Mouse (Mus musculus) midbrain, embryonic 12.5 days (tissue): ENCODE measurements around the gene Cenpm. TPM values are rescaled to one million over a fixed set of nuclear protein-coding genes. Genes with fewer than 3 reads are reported as not detected.

Experiments used
- ATAC-seq: fragments of 200-750 bp; cut with Nextera tagmentation; 2 replicates; pipeline ENCODE4 v1.8.0; 2017; ENCODE audit warnings: low read depth, moderate TSS enrichment, moderate library complexity; ENCODE audit not compliant: low FRiP score
- H3K27ac ChIP-seq: fragments of 300-500 bp; sonication (generic); replicated peaks from 2 replicates; pipeline ENCODE4 v1.5.1; 2016; ENCODE audit warnings: mild to moderate bottlenecking
- H3K27me3 ChIP-seq: fragments of 300-500 bp; sonication (generic); 2 replicates; pipeline ENCODE4 v1.6.1; 2016; ENCODE audit warnings: mild to moderate bottlenecking
- H3K36me3 ChIP-seq: fragments of 300-500 bp; sonication (generic); 2 replicates; pipeline ENCODE4 v1.6.1; 2016
- H3K4me1 ChIP-seq: fragments of 300-500 bp; sonication (generic); 2 replicates; pipeline ENCODE4 v1.6.1; 2016
- H3K4me2 ChIP-seq: fragments of 300-500 bp; sonication (generic); replicated peaks from 2 replicates; pipeline ENCODE4 v1.6.1; 2016; ENCODE audit warnings: mild to moderate bottlenecking, moderate library complexity
- H3K4me3 ChIP-seq: fragments of 300-500 bp; sonication (generic); 2 replicates; pipeline ENCODE4 v1.5.1; 2016; ENCODE audit warnings: mild to moderate bottlenecking
- H3K9ac ChIP-seq: fragments of 300-500 bp; sonication (generic); replicated peaks from 2 replicates; pipeline ENCODE4 v1.6.1; 2016; ENCODE audit warnings: mild to moderate bottlenecking, moderate library complexity
- H3K9me3 ChIP-seq: fragments of 300-500 bp; sonication (generic); 2 replicates; pipeline ENCODE4 v1.6.1; 2016; ENCODE audit warnings: mild to moderate bottlenecking
- WGBS: fragments of 180-500 bp; shearing (Covaris S2); methylation state at CpG from one replicate; pipeline ENCODE4 v1.1.7; 2016; 5-methylcytosine and 5-hydroxymethylcytosine counted together
- microRNA counts: library from miRNA; unstranded; fragments of <30 nt; microRNA quantifications from one replicate; lab custom pipeline; 2017
- microRNA-seq: library from miRNA; unstranded; fragments of <30 nt; microRNA quantifications from one replicate; pipeline ENCODE4, GENCODE M21; 2017
- polyA plus RNA-seq: library from polyadenylated mRNA; unstranded; fragments of >200 nt; fragmentation: Nextera tagmentation; extraction: Ambion mirVana; gene quantifications from 2 replicates; pipeline ENCODE4 v1.2.1, GENCODE M21; 2016

Gene Cenpm
- polyA plus RNA-seq, 1 experiment from 2014 or later: 61.9 TPM

DNA sequence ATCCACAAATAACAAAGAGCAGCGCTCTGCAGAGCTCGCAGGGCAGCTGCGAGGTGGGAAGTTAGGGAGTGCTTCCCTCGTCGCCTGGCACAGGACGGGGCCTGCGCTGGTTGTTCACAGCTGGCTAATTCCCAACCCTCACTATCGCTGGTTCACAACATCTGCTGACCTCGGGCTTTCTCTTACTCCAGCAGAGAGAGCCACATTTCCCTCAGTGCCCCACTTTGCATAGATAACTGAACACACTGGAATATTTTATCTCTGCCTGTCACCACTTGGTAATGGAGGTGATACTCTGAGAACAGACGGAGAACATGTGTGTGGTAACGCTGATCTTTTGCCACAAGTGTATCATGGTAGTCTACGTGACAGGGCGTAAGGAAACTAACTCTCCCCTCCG, 58.4 kb downstream of the Cenpm start:
- peaks cover 12% of the 10 kb centered on the region for H3K9me3 ChIP-seq
- 87% methylated on average over 14 of the region's 14 CpGs for WGBS
- no peak overlapping the region for H3K4me2 ChIP-seq
- H3K4me1 ChIP-seq: no peaks in the 10 kb centered on the region
- ATAC-seq: no peak
- no peak overlapping the region for H3K4me3 ChIP-seq
- H3K27me3 ChIP-seq: no peaks in the 10 kb centered on the region
- H3K36me3 ChIP-seq: peaks cover 98% of the 10 kb centered on the region
- H3K27ac ChIP-seq: peak overlapping the region; percentile 25; the same call in 1 of the 2 replicates
- no peak overlapping the region for H3K9ac ChIP-seq

DNA sequence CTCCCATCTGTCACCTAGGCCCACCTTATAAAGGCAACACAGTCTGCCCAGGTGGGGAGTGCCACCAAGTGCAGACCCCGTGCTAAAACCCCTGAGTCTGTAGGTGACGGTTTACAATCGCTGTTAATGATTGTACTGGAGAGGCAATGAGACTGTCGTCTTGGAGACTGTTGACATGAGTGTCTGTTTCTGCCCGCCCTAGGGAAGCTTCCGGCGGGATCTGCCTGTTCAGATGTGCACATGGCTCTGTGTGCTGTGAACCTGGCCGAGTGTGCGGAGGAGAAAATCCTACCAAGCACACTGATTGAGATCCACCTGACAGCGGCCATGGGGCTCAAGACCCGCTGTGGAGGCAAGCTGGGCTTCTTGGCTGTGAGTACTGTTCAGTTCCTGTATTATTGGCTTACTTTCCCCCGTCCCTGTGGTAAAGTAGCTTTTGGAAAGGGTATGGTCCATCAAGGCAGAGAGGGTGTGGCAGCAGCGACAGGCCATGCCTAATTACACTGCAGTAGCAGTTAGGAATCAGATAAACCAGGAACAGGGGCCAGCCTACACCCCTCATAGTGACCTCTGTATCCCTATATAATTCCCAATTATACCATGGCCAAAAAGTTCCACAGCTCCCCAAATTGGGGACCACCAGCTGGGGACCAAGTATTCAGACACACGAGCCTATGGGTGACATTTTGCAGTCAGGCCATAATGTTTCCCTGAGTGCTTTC, 59.3 kb downstream of the Cenpm start:
- Histone ChIP-seq H3K4me3 (no peak overlapping the region), H3K4me1 (no peaks in the 10 kb centered on the region), H3K9ac (no peak overlapping the region), H3K36me3 (peaks cover 99% of the 10 kb centered on the region), H3K9me3 (peaks cover 13% of the 10 kb centered on the region), H3K4me2 (no peak overlapping the region), H3K27me3 (no peaks in the 10 kb centered on the region), H3K27ac (0 out of 2 replicates have a peak overlapping the region, but pooled peaks have one; percentile 25)
- no peak for ATAC-seq
- WGBS: 95% methylated on average over 14 of the region's 14 CpGs

DNA sequence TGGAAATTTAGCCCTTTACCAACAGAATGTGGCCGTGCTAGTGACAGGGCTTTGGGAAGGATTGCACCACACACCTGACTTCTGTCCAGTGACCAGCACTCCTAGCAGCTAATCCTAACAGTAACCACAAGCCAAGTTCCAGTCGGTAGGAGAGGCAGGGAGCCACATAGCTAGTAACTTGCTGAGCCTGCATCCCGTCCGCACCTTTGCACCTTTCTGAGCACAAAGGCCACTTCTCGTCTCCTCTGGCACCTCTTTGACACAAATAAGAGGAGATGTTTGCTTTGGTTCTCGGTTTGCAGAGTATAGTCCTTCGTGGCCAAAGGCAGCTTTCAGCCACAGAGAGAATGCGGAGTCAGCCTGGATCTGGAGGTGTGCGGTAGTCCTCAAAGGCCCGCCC, 59.9 kb downstream of the Cenpm start:
- no peak overlapping the region for H3K9ac ChIP-seq
- H3K27ac ChIP-seq: no peak overlapping the region
- no peak overlapping the region for H3K4me3 ChIP-seq
- H3K4me1 ChIP-seq: no peaks in the 10 kb centered on the region
- H3K4me2 ChIP-seq: no peak overlapping the region
- no peaks in the 10 kb centered on the region for H3K27me3 ChIP-seq
- WGBS: 95% methylated on average over 10 of the region's 10 CpGs
- no peak for ATAC-seq
- H3K9me3 ChIP-seq: peaks cover 13% of the 10 kb centered on the region
- H3K36me3 ChIP-seq: peaks cover 99% of the 10 kb centered on the region

DNA sequence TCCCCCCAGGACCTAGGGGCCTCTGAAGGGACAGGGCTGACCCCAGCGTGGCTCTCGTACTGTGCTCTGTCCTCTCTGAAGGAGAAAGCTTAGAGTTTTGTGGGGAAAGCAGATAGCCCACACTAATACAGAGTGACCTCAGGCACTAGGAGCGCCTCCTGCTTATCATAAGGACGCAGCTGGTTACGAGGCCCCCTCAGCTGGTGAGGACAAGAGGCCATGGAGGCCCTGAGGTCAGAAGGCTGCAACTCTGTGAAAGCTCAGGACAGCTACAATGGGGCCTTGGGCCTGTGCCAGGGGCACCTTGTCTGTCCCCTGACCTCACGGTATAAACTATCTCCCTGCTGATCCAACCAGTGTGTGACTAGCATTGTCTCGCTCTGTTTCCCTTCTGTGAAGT, 60.4 kb downstream of the Cenpm start:
- Histone ChIP-seq H3K9ac (no peak overlapping the region), H3K36me3 (peaks cover 99% of the 10 kb centered on the region), H3K4me2 (no peak overlapping the region), H3K9me3 (peaks cover 13% of the 10 kb centered on the region), H3K4me1 (no peaks in the 10 kb centered on the region), H3K27me3 (no peaks in the 10 kb centered on the region), H3K27ac (0 out of 2 replicates have a peak overlapping the region, but pooled peaks have one; percentile 30), H3K4me3 (no peak overlapping the region)
- no peak for ATAC-seq
- WGBS: 90% methylated on average over 7 of the region's 7 CpGs

MicroRNAs encoded within 50 kb of the gene (microRNA counts, 519-probe panel; counts per million panel counts)
- microRNA mmu-miR-33 (lab: Ali Mortazavi, UCI): 4,443 counts per million, percentile 31 among the panel's probes with 10 or more counts

Small RNAs within 50 kb of the gene (microRNA-seq; reads per million reads assigned to microRNA genes)
- gene Mir33: 143 reads per million, percentile 57 among the genes with 10 or more reads in this experiment

Other genes starting within 250 kb of the Cenpm start
- gene Desi1, start 210.9 kb downstream of the Cenpm start, polyA plus RNA-seq: 39.9 and 43.0 TPM in 2 replicates
- gene Snu13, start 197.2 kb downstream of the Cenpm start, polyA plus RNA-seq: 183 and 196 TPM in 2 replicates
- gene 4930407I10Rik, start 185.6 kb downstream of the Cenpm start, polyA plus RNA-seq: not detected in 2 replicates
- 0.05 and 0.08 TPM in 2 replicates for gene Mei1, start 174.8 kb downstream of the Cenpm start, polyA plus RNA-seq
- 17.3 and 18.3 TPM in 2 replicates for gene Ccdc134, start 116.8 kb downstream of the Cenpm start, polyA plus RNA-seq
- 274 and 276 TPM in 2 replicates for gene Srebf2, start 97.6 kb downstream of the Cenpm start, polyA plus RNA-seq
- gene Shisa8, start 31.9 kb downstream of the Cenpm start, polyA plus RNA-seq: 0.73 and 0.80 TPM in 2 replicates
- gene Tnfrsf13c, start 20.4 kb downstream of the Cenpm start, polyA plus RNA-seq: 0.37 TPM in 1 of 2 replicates, not detected in the other
- gene 1500009C09Rik, start 7.6 kb upstream of the Cenpm start, polyA plus RNA-seq: 2.6 and 3.3 TPM in 2 replicates
- 237 and 291 TPM in 2 replicates for gene Sept3, start 30.1 kb upstream of the Cenpm start, polyA plus RNA-seq
- 0.13 TPM in 1 of 2 replicates, not detected in the other for gene Wbp2nl, start 54.2 kb upstream of the Cenpm start, polyA plus RNA-seq
- 24.0 and 24.9 TPM in 2 replicates for gene Naga, start 94.2 kb upstream of the Cenpm start, polyA plus RNA-seq
- gene Pheta2, start 94.2 kb upstream of the Cenpm start, polyA plus RNA-seq: 3.3 and 4.1 TPM in 2 replicates
- gene Smdt1, start 94.2 kb upstream of the Cenpm start, polyA plus RNA-seq: 248 and 261 TPM in 2 replicates
- gene Ndufa6, start 109.6 kb upstream of the Cenpm start, polyA plus RNA-seq: 277 and 315 TPM in 2 replicates
- gene Cyp2d22, start 135.5 kb upstream of the Cenpm start, polyA plus RNA-seq: 2.3 and 2.8 TPM in 2 replicates
- gene Cyp2d11, start 149.3 kb upstream of the Cenpm start, polyA plus RNA-seq: not detected in 2 replicates
- gene Cyp2d10, start 162.4 kb upstream of the Cenpm start, polyA plus RNA-seq: not detected in 2 replicates
- not detected in 2 replicates for gene Cyp2d9, start 188.7 kb upstream of the Cenpm start, polyA plus RNA-seq